ENCODE assay signal across 14 mouse cellular contexts in genomic region chr6:30167192-30167591, GRCm38 (mm10).
DNase-seq lines count a peak whose midpoint lies in the region; ATAC-seq and TF ChIP-seq lines count a peak whose summit lies in the region.
"Had no signal": no experiment of that assay in that cellular context is flagged by ENCODE, and none has a peak within 500 bp of the region (broad histone marks: within the 10 kb centered on the region; RNA-seq: fewer than 3 reads in every experiment).

No protein-coding gene starts in this region.

- H3K9me3 ChIP-seq in heart, embryonic 13.5 days = no peaks in the 10 kb centered on the region
- no peaks in the 10 kb centered on the region for H3K9me3 ChIP-seq in ES-E14 (ENCODE audit: control insufficient read depth, insufficient read depth, low read depth, low read length)
- no peaks in the 10 kb centered on the region for H3K9me3 ChIP-seq in embryonic facial prominence, embryonic 10.5 days
- H3K9me3 ChIP-seq in neural tube, embryonic 11.5 days (ENCODE audit: control insufficient read depth, low read length) = no peaks in the 10 kb centered on the region
- H3K9me3 ChIP-seq: hindbrain, embryonic 15.5 days had no signal

- intact Hi-C loops in heart, postnatal 10 days (cut with DNase I) = no loop called here

- H3K36me3 ChIP-seq in heart, embryonic 13.5 days = no peaks in the 10 kb centered on the region
- peaks cover 39% of the 10 kb centered on the region for H3K36me3 ChIP-seq in ES-E14 (ENCODE audit: control insufficient read depth, insufficient read depth, low read length, poor library complexity, severe bottlenecking)
- peaks cover 29% of the 10 kb centered on the region for H3K36me3 ChIP-seq in embryonic facial prominence, embryonic 10.5 days (replicated peaks)
- H3K36me3 ChIP-seq in neural tube, embryonic 11.5 days (ENCODE audit: control insufficient read depth, insufficient read depth, low read length) = no peaks in the 10 kb centered on the region
- H3K36me3 ChIP-seq: hindbrain, embryonic 15.5 days had no signal

- no peak overlapping the region for H3K27ac ChIP-seq in heart, embryonic 13.5 days (replicated peaks)
- H3K27ac ChIP-seq in ES-E14 (ENCODE audit: insufficient read depth, low read depth, low read length, poor library complexity, severe bottlenecking) = peak overlapping the region; percentile 61
- H3K27ac ChIP-seq in embryonic facial prominence, embryonic 10.5 days (replicated peaks) = peak overlapping the region; percentile 71
- no peak overlapping the region for H3K27ac ChIP-seq in neural tube, embryonic 11.5 days (ENCODE audit: low read depth, low read length)
- H3K27ac ChIP-seq: heart, adult 2 months; hindbrain, embryonic 15.5 days; kidney, postnatal 0 days; liver, embryonic 14.5 days had no signal

- peaks cover 19% of the 10 kb centered on the region for H3K4me1 ChIP-seq in heart, embryonic 13.5 days
- peaks cover 15 to 69% of the 10 kb centered on the region in 2 experiments; a peak in 3 of 4 replicates for H3K4me1 ChIP-seq in ES-E14 (ENCODE audit: control insufficient read depth in 2 of 2, insufficient read depth in 2 of 2, low read length in 2 of 2, poor library complexity in 1 of 2)
- H3K4me1 ChIP-seq in embryonic facial prominence, embryonic 10.5 days = peaks cover 70% of the 10 kb centered on the region
- no peaks in the 10 kb centered on the region for H3K4me1 ChIP-seq in neural tube, embryonic 11.5 days (ENCODE audit: control insufficient read depth, insufficient read depth, low read length)
- H3K4me1 ChIP-seq: hindbrain, embryonic 15.5 days had no signal

- in situ Hi-C loops in ES-E14 (cut with MboI; ENCODE audit: low sequenced_read_pairs in 2 of 2, unreplicated experiment in 2 of 2) = no loop called here

- peaks cover 69% of the 10 kb centered on the region for H3K27me3 ChIP-seq in heart, embryonic 13.5 days (replicated peaks)
- peaks cover 70% of the 10 kb centered on the region for H3K27me3 ChIP-seq in embryonic facial prominence, embryonic 10.5 days (replicated peaks; ENCODE audit: low read depth, poor library complexity, severe bottlenecking)
- peaks cover 26% of the 10 kb centered on the region for H3K27me3 ChIP-seq in neural tube, embryonic 11.5 days (ENCODE audit: control insufficient read depth, insufficient read depth, low read length)

- DNase-seq in heart, postnatal 10 days = no peak
- DNase-seq in ES-E14 (ENCODE audit: low read depth, low spot score) = no peak
- peak; percentile 79 for DNase-seq in embryonic facial prominence, embryonic 10.5 days (ENCODE audit: low spot score)
- peak; percentile 50 for DNase-seq in neural tube, embryonic 11.5 days (ENCODE audit: low spot score)
- no peak for DNase-seq in urinary bladder, postnatal 14 days (ENCODE audit: low spot score)
- DNase-seq in B cell, adult 2 months = no peak
- DNase-seq: heart, adult 2 months; lung, postnatal 4 days; right cerebral cortex, postnatal 4 days had no signal

- 29% methylated on average over 11 of the region's 11 CpGs for WGBS in heart, embryonic 13.5 days
- WGBS in embryonic facial prominence, embryonic 10.5 days = 11% methylated on average over 11 of the region's 11 CpGs
- 16% methylated on average over 11 of the region's 11 CpGs for whole genome bisulfite sequencing in neural tube, embryonic 11.5 days

- no peak for ATAC-seq in heart, embryonic 13.5 days (ENCODE audit: extremely low read depth, insufficient number of reproducible peaks, low FRiP score, low TSS enrichment)
- no peak for ATAC-seq in neural tube, embryonic 11.5 days (ENCODE audit: insufficient read depth, low FRiP score, low TSS enrichment)
- ATAC-seq: CD4-positive, CD25-positive, alpha-beta regulatory T cell, adult 4 months had no signal

- peak overlapping the region; percentile 19; the same call in 1 of the 2 replicates for H3K9ac ChIP-seq in heart, embryonic 13.5 days
- peak overlapping the region; percentile 35; the same call in 1 of the 2 replicates for H3K9ac ChIP-seq in ES-E14 (ENCODE audit: insufficient read depth, low read depth, low read length, poor library complexity, severe bottlenecking)
- H3K9ac ChIP-seq in neural tube, embryonic 11.5 days (ENCODE audit: low read length) = no peak overlapping the region
- H3K9ac ChIP-seq: hindbrain, embryonic 15.5 days; liver, embryonic 14.5 days had no signal

- no peak overlapping the region for H3K4me2 ChIP-seq in heart, embryonic 13.5 days
- H3K4me2 ChIP-seq in neural tube, embryonic 11.5 days (ENCODE audit: low read depth) = no peak overlapping the region
- H3K4me2 ChIP-seq: hindbrain, embryonic 15.5 days had no signal

- H3K4me3 ChIP-seq in heart, embryonic 13.5 days = no peak overlapping the region
- peak overlapping the region; percentile 28 to 42 for H3K4me3 ChIP-seq in ES-E14 (ENCODE audit: insufficient read depth in 1 of 2, low read depth in 1 of 2, low read length in 2 of 2, poor library complexity in 1 of 2, severe bottlenecking in 1 of 2)
- peak overlapping the region; percentile 33; the same call in 1 of the 2 replicates for H3K4me3 ChIP-seq in embryonic facial prominence, embryonic 10.5 days
- no peak overlapping the region for H3K4me3 ChIP-seq in neural tube, embryonic 11.5 days (ENCODE audit: low read depth, low read length)
- H3K4me3 ChIP-seq: heart, adult 2 months; hindbrain, embryonic 15.5 days had no signal

TF ChIP-seq in ES-E14, 5 proteins besides CTCF, POLR2A, EP300 and RAD21:
- TF ChIP-seq ZNF384 (IDR thresholded peaks at IDR 0.05; ENCODE audit: low read depth, low read length) (no peak), ZC3H11A (IDR thresholded peaks at IDR 0.05; ENCODE audit: borderline replicate concordance, low read depth, low read length) (no peak), HCFC1 (IDR thresholded peaks at IDR 0.05; ENCODE audit: borderline replicate concordance, insufficient read depth, low read length) (no peak), CHD2 (IDR thresholded peaks at IDR 0.05; ENCODE audit: low read depth, low read length) (no peak), MAFK (IDR thresholded peaks at IDR 0.05; ENCODE audit: insufficient read depth, low read depth, low read length) (no peak)

Comparison
In these comparisons a context has a peak if more than half of its experiments do, and no peak if none do; other contexts are left out.
1. H3K27ac ChIP-seq: peak in ES-E14 (single experiment) and embryonic facial prominence, embryonic 10.5 days (single experiment); none in heart, embryonic 13.5 days (single experiment) and neural tube, embryonic 11.5 days (single experiment).
2. H3K4me3 ChIP-seq: peak in ES-E14 (2 of 2) and embryonic facial prominence, embryonic 10.5 days (single experiment); none in heart, embryonic 13.5 days (single experiment) and neural tube, embryonic 11.5 days (single experiment).
3. DNase-seq: peak in embryonic facial prominence, embryonic 10.5 days (single experiment) and neural tube, embryonic 11.5 days (single experiment); none in heart, postnatal 10 days (0 of 2), ES-E14 (single experiment), urinary bladder, postnatal 14 days (single experiment) and B cell, adult 2 months (0 of 2).